Mouse (Mus musculus) cerebellum, adult 8-10 months (tissue): ENCODE measurements around the gene Cdc6.

Experiments
- DNase-seq: peaks from one replicate; pipeline ENCODE4 v3.0.0; 2022

The Cdc6 gene

GRCm38 (mm10) chr11:98963191-98964021 is 55.8 kb downstream of the Cdc6 start:
- DNase-seq = peak; percentile 48

- DNase-seq = no peak
These were observed 56.6 kb downstream of the Cdc6 start for GRCm38 (mm10) chr11:98964201-98964615.

- DNase-seq = peak; percentile 61
These were observed 57.2 kb downstream of the Cdc6 start for GRCm38 (mm10) chr11:98964616-98965415.

GRCm38 (mm10) chr11:98965416-98966077 is 57.9 kb downstream of the Cdc6 start:
- peak; percentile 28 for DNase-seq

- peak; percentile 70 for DNase-seq
These were observed 59.0 kb downstream of the Cdc6 start for GRCm38 (mm10) chr11:98966499-98967141.

GRCm38 (mm10) chr11:98968079-98968478 is 60.5 kb downstream of the Cdc6 start:
- DNase-seq = peak; percentile 26

DNA sequence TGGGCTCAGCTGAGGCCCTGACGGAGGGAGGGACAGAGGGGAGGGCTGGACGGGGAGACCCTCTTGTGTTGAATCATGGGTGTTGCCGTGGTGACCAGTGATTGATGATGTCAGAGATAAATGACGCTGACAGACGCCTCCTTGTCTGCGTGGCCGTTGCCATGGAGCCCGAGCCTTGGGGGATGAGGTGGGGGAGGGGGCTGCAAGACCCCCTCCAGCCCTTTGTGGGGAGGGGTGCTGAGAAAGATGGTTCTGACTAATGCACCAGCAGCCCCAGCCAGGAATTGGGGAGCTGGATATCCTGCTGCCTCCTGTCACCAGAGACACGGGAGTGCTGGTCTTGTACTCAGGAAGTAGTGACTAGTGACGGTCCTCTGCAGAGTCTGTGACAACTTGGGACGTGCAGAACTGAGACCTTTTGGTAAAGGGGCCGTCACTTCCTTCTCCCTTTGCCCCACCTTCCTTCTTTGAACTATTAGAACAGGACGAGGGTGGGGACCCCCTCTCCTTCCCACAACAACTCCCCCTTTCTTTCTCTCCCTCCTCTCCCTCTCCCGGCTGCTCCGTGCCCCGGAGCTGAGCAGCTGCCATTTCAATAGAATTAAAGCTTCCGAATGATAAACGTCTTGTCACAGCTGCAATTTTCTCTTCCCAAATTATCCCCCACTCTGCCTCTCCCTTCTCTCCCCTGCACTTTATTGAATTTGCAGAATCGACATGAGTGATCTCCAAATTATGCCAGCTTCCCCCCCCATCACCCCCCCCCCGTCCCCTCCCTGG is 61.3 kb downstream of the Cdc6 start:
- DNase-seq = peak; percentile 18

- DNase-seq = peak; percentile 27
These were observed 61.9 kb downstream of the Cdc6 start for GRCm38 (mm10) chr11:98969496-98969927.

GRCm38 (mm10) chr11:98970191-98970925 is 62.8 kb downstream of the Cdc6 start:
- DNase-seq = peak; percentile 34

DNA sequence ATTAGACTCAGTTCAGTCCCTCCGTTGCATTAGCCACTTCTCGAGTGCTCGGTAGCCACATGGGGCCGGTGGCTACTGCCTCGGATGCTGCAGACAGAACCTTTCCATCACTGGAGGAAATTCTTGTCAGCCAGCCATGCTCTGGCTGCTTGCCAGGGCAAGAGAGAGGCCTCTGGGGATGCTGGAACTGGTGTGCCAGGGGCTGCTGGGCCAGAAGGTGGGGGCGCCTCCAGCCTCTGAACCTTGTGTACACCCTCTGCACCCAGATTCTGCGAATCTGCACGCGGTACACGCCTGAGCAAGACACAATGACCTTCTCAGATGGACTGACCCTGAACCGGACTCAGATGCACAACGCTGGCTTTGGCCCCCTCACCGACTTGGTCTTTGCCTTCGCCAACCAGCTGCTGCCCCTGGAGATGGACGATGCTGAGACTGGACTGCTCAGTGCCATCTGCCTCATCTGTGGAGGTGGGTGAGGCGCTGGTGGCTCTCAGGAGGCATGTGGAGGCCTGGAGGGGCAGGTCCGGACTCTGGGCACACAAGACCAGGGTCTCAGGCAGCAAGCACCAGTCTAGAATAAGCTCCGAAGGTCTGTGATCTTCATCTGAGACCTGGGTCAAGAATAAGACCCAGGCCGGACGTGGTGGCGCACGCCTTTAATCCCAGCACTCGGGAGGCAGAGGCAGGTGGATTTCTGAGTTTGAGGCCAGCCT is 63.9 kb downstream of the Cdc6 start:
- DNase-seq = peak; percentile 72

DNA sequence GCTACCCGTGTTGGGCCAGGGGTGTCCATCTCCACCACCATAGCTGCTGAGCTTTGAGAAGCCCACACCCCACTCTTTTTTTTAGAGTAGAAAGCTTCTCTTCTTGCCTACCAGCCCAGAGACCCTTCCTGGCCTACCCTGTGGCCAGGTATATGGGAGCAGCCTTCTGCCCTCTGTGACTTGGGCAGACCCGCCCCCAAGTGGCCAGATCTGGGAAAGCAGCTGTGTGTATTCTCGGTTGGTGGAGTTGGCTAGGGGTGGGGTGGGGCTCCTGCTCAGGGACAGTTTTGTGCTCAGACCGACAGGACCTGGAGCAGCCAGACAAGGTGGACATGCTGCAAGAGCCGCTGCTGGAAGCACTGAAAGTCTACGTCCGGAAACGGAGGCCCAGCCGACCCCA is 64.6 kb downstream of the Cdc6 start:
- peak; percentile 92 for DNase-seq

- DNase-seq = peak; percentile 28
These were observed 65.3 kb downstream of the Cdc6 start for GRCm38 (mm10) chr11:98972801-98973360.
